Mouse (Mus musculus) myocyte (in vitro differentiated cells): ENCODE results near the gene Arhgap20. TPM values are rescaled to one million over a fixed set of nuclear protein-coding genes. Genes with fewer than 3 reads are reported as not detected.

Source experiments
- H3K27me3 ChIP-seq: one replicate; pipeline ENCODE4 v1.6.1; 2011; ENCODE audit not compliant: control insufficient read depth, insufficient read depth, insufficient read length
- H3K36me3 ChIP-seq: one replicate; pipeline ENCODE4 v1.6.1; 2011; ENCODE audit not compliant: control insufficient read depth, insufficient read depth
- H3K4me2 ChIP-seq: one replicate; pipeline ENCODE4 v1.6.1; 2011; ENCODE audit warnings: low read depth, control low read depth
- H3K4me3 ChIP-seq: one replicate; pipeline ENCODE4 v1.5.1; 2011; ENCODE audit warnings: mild to moderate bottlenecking, control low read depth, moderate library complexity
- H3K79me2 ChIP-seq: one replicate; pipeline ENCODE4 v1.6.1; 2011; ENCODE audit not compliant: control insufficient read depth, insufficient read depth
- H3ac ChIP-seq: one replicate; pipeline ENCODE4 v1.6.1; 2011; ENCODE audit not compliant: control insufficient read depth, insufficient read length
- CEBPB ChIP-seq: IDR thresholded peaks from 2 replicates; pipeline ENCODE4 v1.6.1; 2011; ENCODE audit warnings: mild to moderate bottlenecking, moderate library complexity; ENCODE audit not compliant: poor library complexity, insufficient read depth, severe bottlenecking
- E2F4 ChIP-seq: IDR thresholded peaks from one replicate; pipeline ENCODE4 v1.6.1; 2011; ENCODE audit warnings: mild to moderate bottlenecking, control low read depth, moderate library complexity; ENCODE audit not compliant: insufficient read depth
- MAX ChIP-seq: IDR thresholded peaks from one replicate; pipeline ENCODE4 v1.6.1; 2011; ENCODE audit warnings: low read depth, mild to moderate bottlenecking, control low read depth
- MYOD1 ChIP-seq, 3 experiments: IDR thresholded peaks; one replicate each; pipeline ENCODE4 v1.6.1; 2011; ENCODE audit warnings: control low read depth in 2 of 3, low read depth in 2 of 3, mild to moderate bottlenecking in 2 of 3, moderate library complexity in 1 of 3; ENCODE audit not compliant: insufficient read length in 2 of 3, control insufficient read depth in 1 of 3
- MYOG ChIP-seq, 3 experiments: IDR thresholded peaks; one replicate each; pipeline ENCODE4 v1.6.1; 2011; ENCODE audit warnings: control low read depth in 2 of 3, low read depth in 2 of 3, mild to moderate bottlenecking in 2 of 3; ENCODE audit not compliant: insufficient read length in 2 of 3, control insufficient read depth in 1 of 3, insufficient read depth in 1 of 3
- POLR2A ChIP-seq: IDR thresholded peaks from one replicate; pipeline ENCODE4 v1.6.1; 2011; ENCODE audit warnings: low read depth, mild to moderate bottlenecking, control low read depth, moderate library complexity; ENCODE audit not compliant: insufficient read length
- POLR2AphosphoS2 ChIP-seq: IDR thresholded peaks from one replicate; pipeline ENCODE4 v1.6.1; 2011; ENCODE audit warnings: low read depth, control low read depth; ENCODE audit not compliant: insufficient read length
- REST ChIP-seq: IDR thresholded peaks from one replicate; pipeline ENCODE4 v1.6.1; 2011; ENCODE audit warnings: mild to moderate bottlenecking, control low read depth, moderate library complexity; ENCODE audit not compliant: insufficient read depth, insufficient read length
- SRF ChIP-seq: IDR thresholded peaks from one replicate; pipeline ENCODE4 v1.6.1; 2011; ENCODE audit warnings: low read depth; ENCODE audit not compliant: control insufficient read depth, insufficient read length
- TCF12 ChIP-seq: IDR thresholded peaks from one replicate; pipeline ENCODE4 v1.6.1; 2011; ENCODE audit warnings: mild to moderate bottlenecking, control low read depth; ENCODE audit not compliant: poor library complexity, insufficient read depth, severe bottlenecking
- TCF3 ChIP-seq: IDR thresholded peaks from one replicate; pipeline ENCODE4 v1.6.1; 2011; ENCODE audit warnings: low read depth, control low read depth; ENCODE audit not compliant: insufficient read length
- USF1 ChIP-seq: IDR thresholded peaks from one replicate; pipeline ENCODE4 v1.6.1; 2011; ENCODE audit warnings: low read depth, mild to moderate bottlenecking, control low read depth, moderate library complexity
- polyA plus RNA-seq: library from polyadenylated mRNA; unstranded; fragments of >200 nt; fragmentation: generic; extraction: Trizol; gene quantifications from one replicate; pipeline ENCODE4 v1.2.1, GENCODE M21; 2012; ENCODE audit warnings: missing spikeins

The Arhgap20 gene
- polyA plus RNA-seq, 1 experiment, result 0.02 TPM

- no peak overlapping the region for H3K4me3 ChIP-seq
- no peaks in the 10 kb centered on the region for H3K79me2 ChIP-seq
- TF ChIP-seq POLR2A (no peak), REST (no peak), USF1 (no peak), MYOG (IDR thresholded peaks at IDR 0.05; ENCODE audit: control insufficient read depth in 1 of 3, insufficient read depth in 1 of 3, insufficient read length in 2 of 3, low read depth in 2 of 3) (no peak), MAX (no peak), E2F4 (no peak), TCF3 (no peak), CEBPB (no peak), POLR2AphosphoS2 (no peak), TCF12 (no peak), SRF (no peak), MYOD1 (IDR thresholded peaks at IDR 0.05; ENCODE audit: control insufficient read depth in 1 of 3, insufficient read length in 2 of 3, low read depth in 2 of 3) (no peak)
- no peaks in the 10 kb centered on the region for H3K27me3 ChIP-seq
- H3K36me3 ChIP-seq, result no peaks in the 10 kb centered on the region
- no peak overlapping the region for H3ac ChIP-seq
- H3K4me2 ChIP-seq, result no peak overlapping the region
Measured at GRCm38 (mm10) chr9:51776459-51776858, 11.3 kb downstream of the Arhgap20 start.

- TF ChIP-seq POLR2AphosphoS2, result no peak
- no peak for TF ChIP-seq MYOD1 (IDR thresholded peaks at IDR 0.05; ENCODE audit: control insufficient read depth in 1 of 3, insufficient read length in 2 of 3, low read depth in 2 of 3)
- no peak for TF ChIP-seq TCF12
- TF ChIP-seq MYOG (IDR thresholded peaks at IDR 0.05; ENCODE audit: control insufficient read depth in 1 of 3, insufficient read depth in 1 of 3, insufficient read length in 2 of 3, low read depth in 2 of 3), result no peak
- TF ChIP-seq MAX, result no peak
- TF ChIP-seq TCF3, result no peak
- no peak for TF ChIP-seq USF1
- TF ChIP-seq POLR2A, result no peak
- TF ChIP-seq E2F4, result no peak
- Histone ChIP-seq H3K79me2 (no peaks in the 10 kb centered on the region), H3K27me3 (no peaks in the 10 kb centered on the region), H3K4me3 (no peak overlapping the region), H3K4me2 (no peak overlapping the region), H3ac (no peak overlapping the region), H3K36me3 (no peaks in the 10 kb centered on the region)
Measured at GRCm38 (mm10) chr9:51777180-51777579, 12.0 kb downstream of the Arhgap20 start.

- TF ChIP-seq SRF (no peak), MYOD1 (IDR thresholded peaks at IDR 0.05; ENCODE audit: control insufficient read depth in 1 of 3, insufficient read length in 2 of 3, low read depth in 2 of 3) (no peak)
- Histone ChIP-seq H3K4me3 (no peak overlapping the region), H3K36me3 (no peaks in the 10 kb centered on the region), H3K79me2 (no peaks in the 10 kb centered on the region), H3K27me3 (no peaks in the 10 kb centered on the region), H3K4me2 (no peak overlapping the region), H3ac (no peak overlapping the region)
Measured at GRCm38 (mm10) chr9:51779232-51779631, 14.1 kb downstream of the Arhgap20 start.

GRCm38 (mm10) chr9:51781092-51781491, 16.0 kb downstream of the Arhgap20 start:
- TF ChIP-seq REST (no peak), MYOG (IDR thresholded peaks at IDR 0.05; ENCODE audit: control insufficient read depth in 1 of 3, insufficient read depth in 1 of 3, insufficient read length in 2 of 3, low read depth in 2 of 3) (no peak), POLR2AphosphoS2 (no peak), TCF12 (no peak), USF1 (no peak), MYOD1 (IDR thresholded peaks at IDR 0.05; ENCODE audit: control insufficient read depth in 1 of 3, insufficient read length in 2 of 3, low read depth in 2 of 3) (no peak), TCF3 (no peak), E2F4 (no peak), CEBPB (no peak), MAX (no peak), POLR2A (no peak), SRF (no peak)
- Histone ChIP-seq H3ac (no peak overlapping the region), H3K36me3 (no peaks in the 10 kb centered on the region), H3K4me3 (no peak overlapping the region), H3K79me2 (no peaks in the 10 kb centered on the region), H3K27me3 (no peaks in the 10 kb centered on the region), H3K4me2 (no peak overlapping the region)

- no peaks in the 10 kb centered on the region for H3K79me2 ChIP-seq
- no peak for TF ChIP-seq MAX
- no peak for TF ChIP-seq POLR2AphosphoS2
- no peak for TF ChIP-seq E2F4
- TF ChIP-seq SRF, result no peak
- no peak for TF ChIP-seq TCF12
- TF ChIP-seq POLR2A, result no peak
- TF ChIP-seq CEBPB, result no peak
- no peak for TF ChIP-seq TCF3
- TF ChIP-seq MYOG (IDR thresholded peaks at IDR 0.05; ENCODE audit: control insufficient read depth in 1 of 3, insufficient read depth in 1 of 3, insufficient read length in 2 of 3, low read depth in 2 of 3), result no peak
- TF ChIP-seq REST, result no peak
- TF ChIP-seq MYOD1 (IDR thresholded peaks at IDR 0.05; ENCODE audit: control insufficient read depth in 1 of 3, insufficient read length in 2 of 3, low read depth in 2 of 3), result no peak
- TF ChIP-seq USF1, result no peak
- no peak overlapping the region for H3K4me3 ChIP-seq
- no peak overlapping the region for H3ac ChIP-seq
- H3K27me3 ChIP-seq, result no peaks in the 10 kb centered on the region
- no peak overlapping the region for H3K4me2 ChIP-seq
- no peaks in the 10 kb centered on the region for H3K36me3 ChIP-seq
Measured at GRCm38 (mm10) chr9:51787380-51787779, 22.2 kb downstream of the Arhgap20 start.
